Mouse (Mus musculus) brain, adult 2 months (tissue): ENCODE data around the gene Atp6v0e.
A peak's percentile ranks its signal among the peaks of the same experiment; 100 is the strongest.

ENCODE experiments used
- DNase-seq: peaks from one replicate; pipeline ENCODE4 v3.0.0; 2011; ENCODE audit warnings: low read depth, low spot score

Atp6v0e gene

DNA sequence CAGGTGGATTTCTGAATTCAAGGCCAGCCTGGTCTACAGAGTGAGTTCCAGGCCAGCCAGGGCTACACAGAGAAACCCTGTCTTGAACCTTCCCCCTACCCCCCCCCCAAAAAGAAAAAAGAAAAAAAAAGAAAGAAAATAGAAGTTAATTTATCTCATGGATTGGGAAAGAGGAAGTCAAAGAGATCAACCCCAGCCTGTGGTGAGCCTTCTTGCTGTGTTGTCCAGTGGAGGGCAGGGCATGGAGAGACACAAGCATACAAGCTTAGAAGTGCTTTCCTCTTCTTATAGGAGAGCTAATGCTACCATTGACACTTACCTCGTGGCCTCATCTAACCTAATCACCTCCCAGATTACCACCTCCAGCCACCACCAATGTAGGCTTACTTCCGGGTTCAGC is 23.2 kb upstream of the Atp6v0e start:
- no peak for DNase-seq

DNA sequence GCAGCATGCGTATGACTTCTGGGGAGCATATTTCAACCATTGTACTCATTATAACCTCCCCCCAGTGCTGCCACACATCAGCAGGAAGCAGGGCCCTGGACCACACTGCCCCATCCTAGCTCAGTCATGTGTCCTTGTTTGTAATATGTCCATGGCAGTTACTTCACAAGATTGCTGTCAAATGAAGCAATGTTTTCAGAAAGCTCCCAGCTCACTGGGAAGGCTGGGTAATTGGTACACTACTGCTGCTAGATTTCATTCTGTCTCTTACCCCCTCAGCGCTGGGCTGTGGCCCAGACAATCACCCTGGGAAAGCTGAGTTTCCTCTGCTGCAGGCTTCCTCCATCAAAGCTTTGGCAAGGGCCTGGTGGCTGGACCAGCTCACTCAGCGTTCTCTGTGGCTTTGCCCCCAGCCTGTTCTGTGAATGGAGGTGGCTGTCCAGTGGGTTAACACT is 22.7 kb upstream of the Atp6v0e start:
- DNase-seq = no peak

GRCm38 (mm10) chr17:26643456-26643855 is 19.6 kb upstream of the Atp6v0e start:
- no peak for DNase-seq

DNA sequence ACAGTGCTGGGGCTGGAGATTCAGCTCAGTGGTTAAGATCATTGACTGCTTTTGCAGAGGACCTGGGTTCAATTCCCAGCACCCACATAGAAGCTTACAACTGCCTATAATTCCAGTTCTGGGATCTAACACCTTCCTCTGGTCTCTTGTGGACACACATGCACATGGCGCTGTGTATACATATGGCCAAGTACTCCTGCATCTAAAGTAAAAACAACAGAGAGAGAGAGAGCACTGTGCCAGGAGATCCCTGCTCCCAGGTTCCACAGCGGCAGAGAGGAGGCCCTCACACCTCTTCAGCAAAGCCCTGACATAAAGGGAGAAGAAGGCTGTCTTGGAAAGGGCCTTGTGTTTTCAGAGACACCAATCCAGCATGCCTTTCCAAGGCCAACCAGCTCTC is 19.0 kb upstream of the Atp6v0e start:
- no peak for DNase-seq

DNA sequence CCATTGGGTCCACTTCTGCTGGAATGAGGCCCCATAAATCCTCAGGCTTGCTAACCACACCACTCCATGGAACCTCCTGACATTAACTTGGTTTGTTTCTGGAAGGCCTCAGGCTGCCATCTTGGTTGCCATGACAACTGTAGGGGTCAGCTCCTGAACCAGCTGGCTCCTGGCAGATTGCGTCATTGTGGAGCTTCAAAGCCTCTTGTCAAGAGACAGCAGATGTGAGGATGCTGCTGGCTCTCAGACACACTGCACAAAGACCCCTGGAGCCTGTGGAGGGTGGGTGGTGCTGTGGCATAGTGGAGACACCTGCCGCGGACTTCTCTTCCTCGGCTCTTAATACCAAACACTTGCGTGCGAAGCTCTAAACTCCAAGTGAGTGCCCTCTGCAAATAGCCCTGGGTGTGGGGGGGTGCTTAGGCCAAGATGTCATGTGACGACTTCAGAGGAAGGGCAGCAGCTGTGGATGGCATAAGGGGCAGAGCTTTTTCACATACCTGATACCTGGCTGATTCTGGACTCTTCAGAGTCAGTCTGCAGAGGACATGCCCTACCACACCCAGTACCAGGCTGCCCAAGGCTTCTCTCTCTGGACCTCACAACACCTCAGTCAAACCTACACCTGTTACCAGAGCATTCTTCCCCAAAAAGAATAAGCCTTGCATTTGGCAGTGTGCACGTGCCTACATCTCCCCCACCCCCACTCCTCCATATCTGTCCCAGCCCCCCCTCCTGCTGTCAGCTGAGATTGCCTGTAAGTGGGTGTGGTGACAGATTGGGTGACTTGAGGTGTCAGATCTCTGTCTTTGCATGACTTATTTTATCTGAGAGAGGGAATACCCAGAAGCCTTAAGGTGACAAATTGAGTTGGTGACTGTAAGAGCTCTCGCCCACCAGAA is 18.3 kb upstream of the Atp6v0e start:
- DNase-seq = peak; percentile 80

DNA sequence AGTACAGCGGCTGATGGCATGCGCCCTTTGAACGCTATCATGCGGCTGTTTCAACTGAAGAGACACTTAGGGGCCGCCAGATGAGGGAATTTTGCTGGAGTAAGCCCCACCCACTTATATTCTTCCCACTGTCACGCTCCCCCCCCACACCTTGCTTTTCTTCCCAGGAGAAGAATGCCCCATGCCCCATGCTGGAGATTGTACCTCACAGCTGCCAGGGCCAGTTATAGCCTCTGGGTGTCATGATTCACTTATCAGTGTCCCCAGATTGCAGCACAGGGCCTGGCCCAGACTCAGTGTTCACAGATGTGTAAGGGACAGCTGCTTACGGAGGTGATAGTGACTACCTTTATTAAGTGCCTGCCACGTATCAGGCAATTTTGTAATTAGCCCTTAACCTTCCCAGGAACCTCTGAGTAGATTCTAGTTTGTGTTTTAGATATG is 17.6 kb upstream of the Atp6v0e start:
- DNase-seq = no peak

DNA sequence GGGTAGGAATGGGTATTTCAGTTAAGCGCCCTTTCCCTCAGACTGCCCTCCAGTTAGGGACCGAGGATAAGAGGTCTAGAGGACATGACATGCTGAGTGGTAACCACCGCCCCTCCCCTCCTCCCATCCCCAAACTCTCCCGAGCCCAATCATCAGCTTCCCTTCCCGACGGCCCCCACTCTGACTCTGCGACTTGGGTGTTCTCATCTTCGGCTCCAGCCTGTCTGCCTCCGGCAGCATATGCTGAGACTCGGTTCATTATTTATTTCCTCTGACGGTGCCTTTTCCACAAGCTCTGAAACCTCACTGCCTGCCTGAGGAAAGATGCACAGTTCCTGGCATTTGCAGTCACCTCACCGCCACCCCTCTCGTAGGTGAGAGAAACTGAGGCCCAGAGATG is 15.7 kb upstream of the Atp6v0e start:
- peak; percentile 62 for DNase-seq

GRCm38 (mm10) chr17:26649565-26649964 is 13.5 kb upstream of the Atp6v0e start:
- DNase-seq = no peak

- peak; percentile 96 for DNase-seq
These were observed 12.3 kb upstream of the Atp6v0e start for GRCm38 (mm10) chr17:26650451-26651363.

DNA sequence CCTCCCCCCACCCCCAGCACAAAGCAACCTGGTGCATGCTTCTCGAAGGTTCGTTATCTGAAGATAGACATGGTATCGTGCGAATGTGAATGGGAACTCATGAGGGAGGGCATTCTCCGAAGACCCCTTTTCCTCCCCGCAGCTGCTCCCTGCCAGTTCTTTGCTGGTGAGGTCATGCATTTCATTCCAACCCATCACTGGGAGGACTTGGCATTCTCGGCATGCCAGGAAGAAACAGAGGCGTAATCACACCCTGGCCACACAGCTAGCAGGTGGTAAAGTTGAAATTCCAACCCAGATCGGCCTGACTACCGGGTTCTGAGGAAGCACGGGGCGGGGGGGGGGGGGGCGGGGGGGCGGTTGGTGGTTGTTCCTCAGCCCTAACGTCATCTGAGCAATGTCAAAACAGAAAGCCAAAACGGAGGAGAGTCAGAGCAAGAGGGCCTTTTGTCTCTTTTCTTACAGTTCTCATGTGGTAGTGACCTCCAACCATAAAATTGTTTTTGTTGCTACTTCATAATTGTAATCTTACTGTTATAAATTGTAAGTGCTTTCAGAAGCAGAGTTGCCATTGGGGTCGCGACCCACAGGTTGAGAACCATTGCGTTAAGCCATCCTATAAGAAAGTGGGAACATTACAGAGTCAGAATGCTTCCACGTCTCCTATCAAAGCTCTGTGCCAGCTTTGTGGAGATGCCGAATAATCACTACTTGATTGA is 4.0 kb upstream of the Atp6v0e start:
- DNase-seq = no peak

- no peak for DNase-seq
These were observed 3.5 kb upstream of the Atp6v0e start for GRCm38 (mm10) chr17:26659573-26659915.

- peak; percentile 94 for DNase-seq
These were observed 2.7 kb upstream of the Atp6v0e start for GRCm38 (mm10) chr17:26660192-26660912.

- no peak for DNase-seq
These were observed 827 bp upstream of the Atp6v0e start for GRCm38 (mm10) chr17:26662204-26662603.

DNA sequence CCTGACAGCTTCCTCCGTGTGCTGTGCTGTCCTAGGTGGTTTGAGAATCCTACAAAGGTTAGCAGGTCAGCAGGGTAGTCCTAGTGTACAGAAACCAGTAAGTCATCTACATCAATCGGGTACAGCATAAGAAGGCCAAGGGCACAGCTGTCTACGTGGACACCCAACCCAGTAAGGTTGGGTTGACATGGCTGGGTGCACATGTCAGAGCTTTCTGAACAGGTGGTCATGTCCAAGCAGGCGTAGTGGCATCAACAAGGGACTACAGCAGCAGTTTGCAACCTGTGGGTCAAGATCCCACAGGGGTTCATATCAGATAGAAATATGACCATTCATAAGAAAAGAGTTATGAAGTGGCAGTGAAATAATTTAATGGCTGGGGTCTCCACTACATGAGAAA is 2.6 kb downstream of the Atp6v0e start:
- DNase-seq = no peak

GRCm38 (mm10) chr17:26671268-26671667 is 8.2 kb downstream of the Atp6v0e start:
- DNase-seq = peak; percentile 63

DNA sequence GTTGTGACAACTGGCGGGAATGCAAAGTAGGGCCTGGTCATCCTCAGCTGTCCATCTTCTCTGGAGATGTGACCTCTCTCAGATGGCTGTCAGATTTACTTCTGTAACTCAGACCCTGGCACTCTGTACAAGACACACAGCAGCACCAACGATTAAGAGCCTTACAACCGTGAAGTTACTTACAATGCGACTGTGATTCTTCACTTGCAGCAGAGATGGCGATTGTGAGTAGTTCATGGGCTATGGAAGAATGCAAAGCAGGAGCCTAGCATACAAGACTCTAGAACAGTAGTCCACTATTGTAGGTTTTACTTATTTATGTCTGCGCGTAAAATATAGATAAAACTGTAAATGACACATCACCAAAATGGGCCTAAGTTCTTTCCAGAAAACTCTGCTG is 12.8 kb downstream of the Atp6v0e start:
- DNase-seq = no peak

DNA sequence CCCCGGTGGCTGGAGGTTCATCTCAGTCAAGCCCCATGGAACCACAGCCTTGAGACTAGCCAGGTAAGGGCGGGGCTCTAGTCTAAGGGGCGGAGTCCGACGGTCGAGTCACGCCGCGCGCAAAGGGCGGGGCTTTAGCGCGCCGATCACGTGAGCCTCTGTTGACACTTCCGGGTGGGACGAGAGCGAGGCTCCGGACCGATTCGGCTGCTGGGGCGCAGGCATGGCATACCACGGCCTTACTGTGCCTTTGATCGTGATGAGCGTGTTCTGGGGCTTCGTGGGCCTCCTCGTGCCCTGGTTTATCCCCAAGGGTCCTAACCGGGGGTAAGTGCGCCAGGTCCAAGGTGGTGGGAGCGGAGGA is 13.2 kb downstream of the Atp6v0e start:
- DNase-seq = peak; percentile 96

DNA sequence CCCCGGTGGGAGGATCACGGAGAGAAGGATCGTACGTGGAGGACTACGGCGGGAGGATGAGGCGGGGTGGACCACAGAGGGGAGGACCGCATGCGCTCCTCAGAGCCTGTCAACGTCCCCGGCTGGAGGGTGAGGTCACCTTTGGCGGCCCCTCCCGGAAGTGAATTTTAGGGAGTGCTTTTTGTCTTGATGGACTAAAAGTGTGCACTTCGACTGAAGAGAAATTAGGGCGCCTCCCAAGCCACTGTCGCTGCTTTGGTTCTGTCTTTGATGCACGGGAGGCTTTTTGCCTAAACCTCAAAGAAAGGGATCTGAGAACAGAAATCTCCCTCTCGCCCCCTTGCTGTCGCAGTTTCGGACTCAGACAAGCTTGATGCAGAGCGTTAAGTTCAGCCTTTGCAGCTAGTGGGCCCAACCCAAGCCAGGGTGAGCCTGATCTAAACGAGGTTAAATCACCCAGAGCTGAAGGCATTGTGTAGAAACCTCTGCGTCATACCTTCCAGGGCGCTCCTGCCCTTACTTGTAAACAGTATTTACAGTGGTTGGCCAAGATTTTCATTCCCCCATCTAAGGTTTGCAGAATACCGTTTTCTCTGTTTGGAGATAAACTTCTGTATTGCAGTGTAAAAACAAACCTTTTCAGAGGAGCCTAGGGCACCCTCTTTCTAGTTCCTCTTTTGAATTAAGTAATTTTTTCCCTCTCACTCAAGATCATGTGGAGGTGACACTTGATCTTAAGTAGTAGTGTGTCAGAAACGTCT is 13.8 kb downstream of the Atp6v0e start:
- DNase-seq = peak; percentile 91

- peak; percentile 59 for DNase-seq
These were observed 14.9 kb downstream of the Atp6v0e start for GRCm38 (mm10) chr17:26677711-26678637.
